Mouse (Mus musculus) liver, postnatal 0 days (tissue): ENCODE data around the gene Rfx4. TPM values are rescaled to one million over a fixed set of nuclear protein-coding genes. Genes with fewer than 3 reads are reported as not detected.

Source experiments
- ATAC-seq: fragments of 200-750 bp; cut with Nextera tagmentation; 2 replicates; pipeline ENCODE4 v1.8.0; 2017; ENCODE audit warnings: mild to moderate bottlenecking, moderate library complexity
- DNase-seq: peaks from one replicate; pipeline ENCODE4 v3.0.0-alpha.2; 2016
- H3K27ac ChIP-seq: fragments of 300-500 bp; sonication (generic); 2 replicates; pipeline ENCODE4 v1.5.1; 2014; ENCODE audit warnings: antibody characterized with exemption, moderate library complexity, mild to moderate bottlenecking, low read depth
- H3K27me3 ChIP-seq: fragments of 300-500 bp; sonication (generic); 2 replicates; pipeline ENCODE4 v1.6.1; 2014; ENCODE audit warnings: low read length, control low read depth, mixed read lengths; ENCODE audit not compliant: insufficient read depth
- H3K36me3 ChIP-seq: fragments of 300-500 bp; sonication (generic); replicated peaks from 2 replicates; pipeline ENCODE4 v1.6.1; 2014; ENCODE audit warnings: mild to moderate bottlenecking, control low read depth, low read length, moderate library complexity, mixed read lengths; ENCODE audit not compliant: insufficient read depth
- H3K4me1 ChIP-seq: fragments of 300-500 bp; sonication (generic); 2 replicates; pipeline ENCODE4 v1.6.1; 2014; ENCODE audit warnings: antibody characterized with exemption, mild to moderate bottlenecking, control low read depth; ENCODE audit not compliant: insufficient read depth
- H3K4me2 ChIP-seq: fragments of 300-500 bp; sonication (generic); 2 replicates; pipeline ENCODE4 v1.6.1; 2014; ENCODE audit warnings: low read depth, mild to moderate bottlenecking, low read length, moderate library complexity, mixed read lengths
- H3K4me3 ChIP-seq: fragments of 300-500 bp; sonication (generic); 2 replicates; pipeline ENCODE4 v1.5.1; 2014; ENCODE audit warnings: low read depth, low read length
- H3K9ac ChIP-seq: fragments of 300-500 bp; sonication (generic); replicated peaks from 2 replicates; pipeline ENCODE4 v1.6.1; 2014; ENCODE audit warnings: mild to moderate bottlenecking, moderate library complexity
- H3K9me3 ChIP-seq: fragments of 300-500 bp; sonication (generic); 2 replicates; pipeline ENCODE4 v1.6.1; 2016; ENCODE audit warnings: mild to moderate bottlenecking, control low read depth, low read length, mixed read lengths
- CTCF ChIP-seq: sonication (generic); IDR thresholded peaks from 2 replicates; pipeline ENCODE4 v1.5.1; 2016; ENCODE audit warnings: antibody characterized with exemption, low read depth
- EP300 ChIP-seq: IDR thresholded peaks from 2 replicates; pipeline ENCODE4 v1.6.1; 2016; ENCODE audit warnings: antibody characterized with exemption, low read depth, mild to moderate bottlenecking
- WGBS: fragments of 180-500 bp; shearing (Covaris S2); extraction: QIAGEN DNeasy Blood & Tissue Kit; methylation state at CpG from one replicate; pipeline ENCODE4 v1.1.7; 2014; ENCODE audit not compliant: insufficient replicate concordance; 5-methylcytosine and 5-hydroxymethylcytosine counted together
- polyA plus RNA-seq: library from polyadenylated mRNA; unstranded; fragments of >200 nt; fragmentation: Nextera tagmentation; extraction: Ambion mirVana; gene quantifications from 2 replicates; pipeline ENCODE4 v1.2.1, GENCODE M21; 2015

The Rfx4 gene
- polyA plus RNA-seq, 1 experiment from 2014 or later = not detected

GRCm38 (mm10) chr10:84756435-84757095, 703 bp downstream of the Rfx4 start:
- H3K9ac ChIP-seq = no peak overlapping the region
- WGBS = 1% methylated on average over 42 of the region's 42 CpGs
- TF ChIP-seq CTCF (no peak), EP300 (no peak)
- H3K27me3 ChIP-seq = peaks cover 97% of the 10 kb centered on the region
- ATAC-seq (no peak), DNase-seq (no peak)
- H3K4me3 ChIP-seq = peak overlapping the region; percentile 17; the same call in 1 of the 2 replicates
- no peaks in the 10 kb centered on the region for H3K36me3 ChIP-seq
- peak overlapping the region; percentile 38 for H3K4me2 ChIP-seq
- H3K27ac ChIP-seq = no peak overlapping the region
- H3K9me3 ChIP-seq = no peaks in the 10 kb centered on the region
- H3K4me1 ChIP-seq = peaks cover 18% of the 10 kb centered on the region

- TF ChIP-seq CTCF = no peak
- no peak for TF ChIP-seq EP300
- peaks cover 18% of the 10 kb centered on the region for H3K4me1 ChIP-seq
- H3K4me2 ChIP-seq = no peak overlapping the region
- H3K9ac ChIP-seq = no peak overlapping the region
- no peak overlapping the region for H3K27ac ChIP-seq
- no peak for ATAC-seq
- H3K27me3 ChIP-seq = peaks cover 98% of the 10 kb centered on the region
- 6% methylated on average over 22 of the region's 22 CpGs for WGBS
- no peak for DNase-seq
- no peaks in the 10 kb centered on the region for H3K36me3 ChIP-seq
- no peaks in the 10 kb centered on the region for H3K9me3 ChIP-seq
- no peak overlapping the region for H3K4me3 ChIP-seq
These were observed 1.8 kb downstream of the Rfx4 start for GRCm38 (mm10) chr10:84757426-84758199.

GRCm38 (mm10) chr10:84758200-84758468, 2.3 kb downstream of the Rfx4 start:
- 3% methylated on average over 5 of the region's 5 CpGs for WGBS
- Histone ChIP-seq H3K27me3 (peaks cover 98% of the 10 kb centered on the region), H3K4me2 (no peak overlapping the region), H3K4me1 (peaks cover 18% of the 10 kb centered on the region), H3K9ac (no peak overlapping the region), H3K9me3 (no peaks in the 10 kb centered on the region), H3K4me3 (no peak overlapping the region), H3K27ac (no peak overlapping the region), H3K36me3 (no peaks in the 10 kb centered on the region)
- no peak for ATAC-seq
- no peak for DNase-seq
- TF ChIP-seq CTCF = no peak
- TF ChIP-seq EP300 = no peak

GRCm38 (mm10) chr10:84758483-84759431, 2.9 kb downstream of the Rfx4 start:
- DNase-seq = no peak
- Histone ChIP-seq H3K4me1 (peaks cover 18% of the 10 kb centered on the region), H3K27ac (no peak overlapping the region), H3K4me3 (no peak overlapping the region), H3K9ac (no peak overlapping the region), H3K4me2 (no peak overlapping the region), H3K9me3 (no peaks in the 10 kb centered on the region), H3K36me3 (no peaks in the 10 kb centered on the region), H3K27me3 (peaks cover 96% of the 10 kb centered on the region)
- ATAC-seq = no peak
- TF ChIP-seq CTCF = no peak
- no peak for TF ChIP-seq EP300
- 2% methylated on average over 51 of the region's 51 CpGs for WGBS

GRCm38 (mm10) chr10:84759511-84760117, 3.8 kb downstream of the Rfx4 start:
- ATAC-seq (no peak), DNase-seq (no peak)
- peaks cover 96% of the 10 kb centered on the region for H3K27me3 ChIP-seq
- TF ChIP-seq EP300 = no peak
- TF ChIP-seq CTCF = no peak
- 5% methylated on average over 16 of the region's 16 CpGs for WGBS
- H3K27ac ChIP-seq = no peak overlapping the region
- H3K4me1 ChIP-seq = peaks cover 18% of the 10 kb centered on the region
- H3K9me3 ChIP-seq = no peaks in the 10 kb centered on the region
- H3K36me3 ChIP-seq = no peaks in the 10 kb centered on the region
- no peak overlapping the region for H3K4me2 ChIP-seq
- no peak overlapping the region for H3K4me3 ChIP-seq
- H3K9ac ChIP-seq = no peak overlapping the region
